Mouse (Mus musculus): ENCODE measurements around the gene Reps2.

Reps2 gene

DNA sequence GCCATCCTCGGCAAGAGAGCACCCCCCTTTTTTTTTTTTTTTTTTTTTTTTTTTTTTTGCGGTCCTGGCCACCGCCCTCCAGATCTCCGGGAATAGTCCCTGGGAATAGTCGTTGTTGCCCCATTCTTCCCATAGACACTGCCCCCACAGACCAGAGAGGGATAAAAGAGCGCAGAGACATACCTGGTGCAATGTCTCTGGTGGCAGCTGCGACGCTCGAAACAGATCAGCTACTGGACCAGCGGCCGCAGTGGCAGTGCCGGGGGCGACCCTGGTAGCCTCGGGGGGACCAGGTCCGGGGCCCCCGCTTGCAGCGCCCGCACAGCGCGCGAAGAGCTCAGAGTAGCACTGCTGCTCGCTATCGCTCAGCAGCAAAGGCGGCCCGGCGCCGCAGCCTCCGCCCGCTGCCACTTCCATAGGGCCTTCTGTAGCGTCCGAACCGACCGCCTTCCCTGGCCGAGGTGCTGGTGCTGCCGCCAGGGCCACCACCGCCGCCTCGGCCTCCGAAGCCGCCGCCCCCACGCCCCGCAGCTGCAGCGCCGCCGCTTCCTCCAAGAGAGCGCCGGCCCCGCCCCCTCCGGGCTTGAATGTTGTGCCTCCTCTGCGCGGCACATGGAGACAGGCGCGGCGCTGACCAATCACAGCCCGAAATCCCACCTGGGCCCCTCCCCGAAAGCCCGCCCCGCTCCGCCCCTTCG, at the start of gene Reps2:
Reps2 (minus strand) TSS at position 559 of the 698 bp plus-strand sequence.
- DNase-seq, result peak; percentile 88

DNA sequence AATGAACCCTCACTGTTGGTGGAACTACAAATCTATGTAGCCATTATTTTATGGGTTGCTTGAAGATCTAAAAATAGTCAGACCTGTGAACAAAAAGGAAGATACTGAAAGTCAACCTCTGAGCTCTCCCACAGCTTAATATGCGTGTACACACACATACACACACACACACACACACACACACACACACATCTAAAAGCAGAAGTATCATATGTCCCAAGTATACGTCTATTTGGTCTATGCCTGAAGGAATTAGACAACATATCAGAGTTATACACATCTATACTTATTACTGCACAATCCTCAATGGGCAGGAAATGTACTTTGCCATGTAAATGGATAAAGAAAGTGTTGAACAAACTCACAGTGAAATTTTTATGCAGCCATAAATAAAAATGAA, 47.8 kb upstream of the Reps2 start:
- no peak for DNase-seq

DNA sequence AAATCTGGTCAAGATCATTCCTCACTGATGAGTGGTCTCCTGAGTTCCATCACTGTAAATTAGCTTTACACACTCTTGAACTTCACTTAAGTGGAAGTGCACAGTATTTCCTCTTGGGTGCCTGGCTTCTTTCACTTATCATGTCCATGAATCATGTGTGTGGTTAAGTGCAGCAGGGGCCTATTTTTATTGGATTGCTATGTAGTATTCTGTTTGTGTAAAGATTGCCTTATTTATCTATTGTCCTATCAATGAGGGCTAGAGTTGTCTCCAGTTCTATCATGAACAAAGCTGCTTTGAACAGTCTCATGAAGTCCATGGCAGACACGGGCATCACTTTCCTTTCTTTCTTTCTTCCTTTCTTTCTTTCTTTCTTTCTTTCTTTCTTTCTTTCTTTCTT, 41.9 kb upstream of the Reps2 start:
- DNase-seq, result no peak

DNA sequence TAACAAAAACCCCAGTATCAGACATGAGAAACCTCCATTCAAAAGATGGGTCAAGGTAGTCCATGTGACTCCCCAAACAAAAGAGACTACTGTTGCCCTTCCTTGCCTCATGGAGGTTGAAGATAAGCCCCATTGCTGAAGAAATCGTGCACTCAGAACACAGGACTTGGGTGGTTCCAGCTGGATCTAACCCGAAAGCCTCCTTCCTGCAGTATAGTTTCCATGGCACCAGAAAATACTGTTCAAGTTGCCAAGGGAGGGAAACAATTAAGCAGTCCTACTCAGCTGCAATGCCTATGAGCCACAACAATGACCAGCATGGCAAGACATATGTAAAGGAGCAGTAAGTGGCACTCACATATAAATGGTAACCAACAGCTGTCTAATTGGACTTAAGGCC, 36.1 kb upstream of the Reps2 start:
- no peak for DNase-seq

DNA sequence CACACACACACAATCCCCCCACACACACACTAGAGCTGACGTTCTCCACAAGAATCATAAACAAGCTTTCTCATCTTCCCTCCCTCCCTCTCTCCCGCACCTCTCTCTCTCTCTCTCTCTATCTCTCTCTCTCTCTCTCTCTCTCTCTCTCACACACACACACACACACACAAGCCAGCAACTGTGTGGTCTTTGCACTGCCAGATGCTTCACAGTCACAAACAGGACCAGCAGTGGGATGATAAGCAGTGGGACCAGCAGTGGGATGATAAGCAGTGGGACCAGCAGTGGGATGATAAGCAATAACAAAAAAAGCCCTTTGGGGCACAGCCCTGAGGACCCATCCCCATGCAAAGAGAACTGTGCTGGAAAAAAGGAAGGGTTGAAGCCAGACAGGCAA, 35.4 kb upstream of the Reps2 start:
- no peak for DNase-seq

DNA sequence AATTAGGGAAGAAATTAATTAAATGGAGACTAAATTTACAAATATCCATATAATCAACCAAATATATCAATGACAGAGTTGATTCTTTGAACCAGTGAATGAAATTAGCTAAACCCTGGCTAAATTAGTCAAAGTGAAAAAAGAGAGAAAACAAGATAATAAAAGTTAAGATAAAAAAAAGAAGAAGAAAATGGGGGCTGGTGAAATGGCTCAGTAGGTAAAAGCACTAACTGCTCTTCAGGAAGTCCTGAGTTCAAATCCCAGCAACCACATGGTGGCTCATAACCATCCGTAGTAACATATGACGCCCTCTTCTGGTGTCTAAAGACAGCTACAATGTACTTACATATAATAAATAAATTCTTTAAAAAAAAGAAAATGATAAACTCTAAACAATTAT, 22.7 kb upstream of the Reps2 start:
- no peak for DNase-seq

DNA sequence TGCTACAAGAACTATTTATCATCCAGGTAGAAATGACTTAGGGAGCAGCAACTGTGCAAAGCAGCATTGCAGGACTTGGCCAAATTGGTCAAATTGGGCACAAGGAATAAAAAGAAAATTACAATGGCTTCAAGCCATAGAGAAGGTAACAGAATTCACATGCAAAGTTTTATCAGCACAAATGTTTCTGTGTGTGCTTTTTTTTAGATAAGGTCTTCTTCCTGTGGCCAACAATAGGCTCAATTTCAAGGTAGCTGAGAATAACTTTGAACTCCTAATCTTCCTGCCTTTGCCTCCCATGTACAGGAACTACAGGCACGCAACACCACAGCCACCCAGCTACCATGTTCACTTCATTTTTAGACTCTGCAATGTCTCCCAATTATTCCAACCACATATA, 16.7 kb upstream of the Reps2 start:
- no peak for DNase-seq

DNA sequence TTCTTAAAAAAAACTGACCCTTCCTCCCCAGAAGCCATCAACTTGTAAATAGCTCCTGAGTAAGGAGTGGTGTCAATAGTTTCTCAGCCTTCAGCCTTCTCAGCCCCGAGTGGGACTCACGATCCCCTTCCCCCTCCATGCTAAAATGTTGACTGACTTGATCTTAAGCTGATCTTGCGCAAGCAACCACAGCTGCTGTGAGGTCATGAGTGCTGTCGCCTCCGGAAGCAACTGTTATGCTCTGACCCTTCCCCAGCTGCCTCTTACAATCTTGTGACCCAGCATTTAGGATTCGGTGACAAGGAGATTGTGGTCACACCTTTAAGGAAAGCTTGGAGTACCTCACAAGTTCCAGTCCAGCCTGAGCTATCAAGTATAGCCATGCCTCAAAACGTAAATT, 10.1 kb upstream of the Reps2 start:
- no peak for DNase-seq

DNA sequence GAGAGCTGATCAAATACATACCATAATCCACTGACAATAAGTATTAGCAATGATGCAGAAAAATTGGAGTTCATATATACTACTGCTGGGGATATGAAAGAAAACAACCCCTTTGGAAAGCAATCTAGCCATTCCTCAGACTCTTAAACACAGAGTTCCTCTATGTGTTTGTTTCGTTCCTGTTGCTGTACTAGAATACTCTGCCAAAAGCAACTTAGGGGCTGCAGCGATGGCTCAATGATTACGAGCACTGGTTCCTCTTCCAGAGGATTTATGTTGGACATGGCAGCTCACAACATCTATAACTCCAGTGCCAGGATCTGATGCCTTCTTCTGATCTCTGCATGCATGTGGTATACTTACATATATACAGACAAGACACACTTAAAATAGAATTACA, 9.0 kb upstream of the Reps2 start:
- no peak for DNase-seq

DNA sequence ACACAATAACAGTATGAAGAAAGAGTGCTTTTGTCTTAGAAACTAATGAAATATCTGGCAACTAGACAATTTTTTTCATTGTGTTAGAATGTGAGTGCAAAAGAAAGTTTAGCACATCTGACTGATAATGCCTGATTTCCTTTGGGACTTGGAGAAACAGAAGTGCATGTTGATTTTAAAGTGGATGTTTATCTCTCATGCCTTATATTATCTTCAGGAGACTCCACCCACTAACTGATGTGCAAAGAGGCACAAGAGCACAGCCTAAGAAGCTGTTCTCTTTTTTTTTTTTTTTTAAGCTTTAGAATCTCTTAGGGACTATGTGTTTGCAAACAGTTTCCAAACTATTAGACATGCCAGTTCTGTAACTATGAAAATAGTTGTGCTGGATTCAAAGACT, 7.7 kb upstream of the Reps2 start:
- DNase-seq, result no peak

DNA sequence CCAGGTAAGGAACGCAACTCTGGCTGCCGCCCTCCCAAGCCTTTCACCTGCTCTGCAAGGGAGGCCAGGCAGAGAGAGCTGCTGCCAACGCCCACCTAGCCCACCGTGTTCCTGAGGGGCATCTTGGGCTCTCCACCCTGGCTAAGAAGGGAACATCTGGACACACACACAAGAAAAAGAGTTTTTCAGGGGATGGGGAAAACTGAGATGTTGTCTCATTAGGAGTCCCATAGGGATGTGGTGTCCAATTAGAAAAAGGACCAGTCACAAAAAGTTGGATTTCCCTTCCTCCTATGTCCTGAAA, 292 bp upstream of the Reps2 start:
- DNase-seq, result no peak

DNA sequence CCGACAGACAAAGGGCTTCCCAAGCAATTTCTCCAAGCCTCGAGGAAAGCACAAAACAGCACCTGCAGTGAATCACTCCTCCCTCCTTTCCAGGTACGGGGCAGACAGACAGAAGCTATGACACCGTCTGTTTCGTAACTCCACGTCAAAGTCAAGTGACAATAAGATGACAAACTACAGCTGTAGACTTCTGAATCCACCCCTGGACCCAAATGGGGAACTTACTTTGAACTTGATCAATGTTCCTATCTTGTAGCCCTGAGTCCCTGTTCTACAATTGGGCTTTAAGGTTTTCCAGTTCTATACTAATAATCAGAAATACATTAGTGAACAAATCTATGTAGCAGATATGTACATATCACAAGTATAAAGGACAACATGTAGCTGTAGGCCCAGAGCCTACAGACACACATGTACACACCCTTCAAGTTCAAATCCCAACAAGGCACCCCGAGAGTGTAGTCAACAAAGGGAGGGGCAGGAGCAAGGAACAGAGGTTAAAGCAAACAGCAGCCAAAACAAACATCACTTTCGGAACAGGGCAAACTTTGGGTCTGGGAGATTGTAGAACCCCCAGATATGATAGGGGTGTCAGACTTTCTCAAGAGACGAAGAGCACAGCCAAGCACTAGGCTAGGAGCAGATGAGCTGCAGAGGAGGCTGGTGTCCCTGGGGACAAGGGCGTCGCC, 903 bp downstream of the Reps2 start:
- no peak for DNase-seq

DNA sequence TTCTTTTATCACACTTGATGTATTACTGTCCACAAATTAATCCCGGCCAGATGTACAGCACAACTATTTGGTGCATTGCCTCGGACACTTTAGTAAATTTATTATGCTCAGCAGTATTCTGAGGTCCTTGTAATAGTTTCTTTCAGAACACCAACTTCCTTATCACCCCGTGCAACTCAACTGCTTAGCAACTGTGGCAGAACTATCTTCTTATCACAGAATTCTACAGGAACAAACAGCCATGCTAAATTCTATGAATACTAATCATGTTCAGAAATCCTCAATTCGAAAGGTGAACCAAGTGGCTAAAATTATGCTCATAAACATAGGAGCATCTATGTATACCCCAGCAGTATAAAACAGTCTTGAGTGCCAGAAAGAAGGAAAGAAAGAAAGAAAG, 1.7 kb downstream of the Reps2 start:
- no peak for DNase-seq

DNA sequence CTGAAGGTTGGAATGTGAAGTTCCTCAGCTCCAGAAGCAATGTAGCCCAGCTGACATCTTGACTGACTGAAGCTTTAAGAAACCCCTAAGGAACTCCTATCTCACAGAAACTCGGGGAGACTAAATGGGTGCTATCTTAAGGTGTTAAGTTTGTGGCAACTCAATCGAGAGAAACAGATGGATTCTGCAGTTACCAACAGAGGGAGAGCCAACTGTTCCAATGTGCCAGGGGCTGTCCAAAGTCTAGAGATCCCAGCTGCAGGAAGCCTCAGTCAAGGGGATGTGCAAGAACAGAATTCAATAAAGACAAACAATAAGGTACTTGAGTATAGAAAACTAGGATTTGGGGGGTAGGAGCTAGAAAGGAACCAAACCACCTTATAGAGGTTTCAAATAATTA, 8.3 kb downstream of the Reps2 start:
- DNase-seq, result no peak

DNA sequence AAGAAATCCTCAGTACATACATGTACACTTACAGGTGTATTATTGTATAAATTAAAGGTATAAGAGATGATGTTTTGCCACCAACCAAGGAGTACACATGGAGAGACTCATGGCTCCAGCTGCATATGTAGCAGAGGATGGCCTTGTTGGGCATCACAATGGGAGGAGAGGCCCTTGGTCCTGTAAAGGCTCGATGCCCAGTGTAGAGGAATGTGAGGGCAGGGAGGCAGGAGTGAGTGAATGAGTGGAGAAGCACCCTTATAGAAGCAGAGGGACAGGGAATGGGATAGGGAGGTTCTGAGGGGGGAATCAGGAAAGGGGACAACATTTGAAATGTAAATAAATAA, 21.4 kb downstream of the Reps2 start:
- no peak for DNase-seq

DNA sequence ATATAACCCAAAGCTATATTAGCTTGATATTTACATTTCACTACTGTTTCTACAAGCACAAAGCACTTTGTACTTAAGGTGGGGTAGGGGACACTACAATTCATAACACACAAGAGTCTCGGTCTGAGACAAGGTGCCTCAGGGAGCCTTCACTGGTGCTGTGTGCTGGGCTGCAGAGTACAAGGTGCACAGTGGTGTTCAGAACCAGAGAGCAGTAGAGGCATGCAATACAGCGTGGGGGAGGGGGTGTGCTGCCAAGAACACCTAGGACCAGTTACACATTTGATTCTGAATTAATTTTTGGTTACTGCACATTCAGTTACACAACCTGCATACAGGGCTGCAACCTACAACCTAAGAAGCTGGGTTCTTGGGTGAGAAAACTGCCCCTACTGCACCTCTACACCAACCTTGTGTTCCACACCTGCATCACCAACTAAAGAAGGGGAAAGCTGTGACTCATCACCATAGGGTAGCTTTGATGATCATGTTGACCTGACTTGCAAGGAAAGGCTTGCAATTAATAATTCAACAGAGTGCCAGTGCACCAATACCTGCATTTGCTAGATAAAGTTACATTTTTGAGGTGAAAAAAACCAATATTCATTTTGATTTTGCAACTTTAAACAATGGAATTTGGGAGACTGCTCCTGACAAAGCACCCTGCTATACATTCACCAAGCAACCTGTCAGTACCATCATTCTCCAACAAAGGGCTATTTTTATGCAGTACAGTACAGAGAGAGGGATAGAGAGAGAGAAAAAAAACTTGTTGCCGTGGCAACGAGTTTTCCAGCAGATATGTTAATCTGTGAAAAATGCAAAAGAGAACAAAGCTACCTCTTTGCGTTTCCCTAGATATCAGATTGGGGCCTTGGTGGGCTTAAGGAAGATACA, 22.0 kb downstream of the Reps2 start:
- DNase-seq, result no peak

DNA sequence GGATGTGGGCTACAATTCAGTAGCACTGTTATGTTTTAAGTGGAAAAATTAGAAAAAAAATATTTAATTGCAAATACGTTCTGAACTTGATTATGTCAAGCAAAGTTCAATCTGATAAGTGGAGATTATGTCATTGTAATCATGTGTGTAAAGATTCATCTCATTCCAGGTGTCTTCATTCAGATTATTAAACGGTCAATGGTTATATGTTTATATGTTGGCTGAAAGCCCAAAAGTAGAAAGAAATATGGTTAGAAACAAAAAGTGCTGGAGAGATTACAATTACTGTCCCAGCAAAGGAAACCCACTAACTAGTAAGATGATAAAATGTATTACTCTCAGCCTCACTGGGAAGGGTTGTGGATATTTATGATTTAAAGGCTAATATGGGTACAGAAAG, 23.7 kb downstream of the Reps2 start:
- DNase-seq, result no peak

DNA sequence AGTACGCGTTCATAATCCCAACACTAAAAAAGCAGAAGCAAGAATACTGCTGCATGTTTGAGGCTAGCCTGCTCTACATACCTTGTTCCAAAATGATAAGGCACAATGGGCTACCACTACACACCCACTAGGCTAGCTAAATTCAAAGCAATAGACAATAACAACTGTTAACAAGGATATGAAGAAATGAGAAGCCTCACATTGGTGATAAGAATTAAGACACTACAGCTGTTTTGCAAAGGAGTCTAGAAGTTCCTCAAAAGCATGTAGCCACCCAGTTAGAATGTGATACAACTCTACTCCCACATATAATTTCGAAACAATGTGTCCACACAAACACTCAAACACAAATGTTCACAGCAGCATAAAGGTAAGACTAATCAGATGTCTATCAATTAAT, 24.9 kb downstream of the Reps2 start:
- no peak for DNase-seq

DNA sequence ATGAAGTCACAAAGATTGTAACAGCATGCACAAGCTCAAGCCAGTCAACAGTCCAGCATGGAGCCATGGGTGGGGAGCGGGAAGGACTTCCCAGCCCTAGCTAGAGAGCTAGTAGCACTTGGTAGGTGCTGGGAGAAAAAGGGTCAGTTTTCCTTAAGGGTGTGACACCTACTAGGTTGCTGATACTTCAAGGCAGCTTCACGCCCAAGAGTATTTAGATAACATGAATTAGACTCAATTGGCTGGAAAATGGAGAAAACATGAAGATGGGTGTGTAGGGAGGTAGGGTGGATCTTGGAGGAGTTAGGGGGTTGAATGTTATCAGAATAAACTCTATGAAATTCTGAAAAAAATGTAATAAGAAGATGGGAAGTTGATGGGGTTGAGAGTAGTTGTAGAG, 37.3 kb downstream of the Reps2 start:
- no peak for DNase-seq

DNA sequence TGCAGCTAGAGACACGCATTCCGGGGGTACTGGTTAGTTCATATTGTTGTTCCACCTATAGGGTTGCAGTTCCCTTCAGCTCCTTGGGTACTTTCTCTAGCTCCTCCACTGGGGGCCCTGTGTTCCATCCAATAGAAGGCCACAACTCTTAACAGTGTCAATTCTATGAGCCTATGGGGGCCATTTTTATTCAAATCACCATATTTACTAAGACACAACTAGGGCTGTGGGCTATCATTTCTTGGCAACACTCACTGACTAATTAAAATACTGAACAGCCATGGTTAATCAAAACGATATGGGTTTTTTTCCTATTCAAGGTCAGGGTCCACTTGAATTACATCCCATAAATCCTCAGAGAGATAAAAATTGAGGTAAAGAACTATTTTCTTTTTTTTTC, 43.8 kb downstream of the Reps2 start:
- DNase-seq, result no peak

DNA sequence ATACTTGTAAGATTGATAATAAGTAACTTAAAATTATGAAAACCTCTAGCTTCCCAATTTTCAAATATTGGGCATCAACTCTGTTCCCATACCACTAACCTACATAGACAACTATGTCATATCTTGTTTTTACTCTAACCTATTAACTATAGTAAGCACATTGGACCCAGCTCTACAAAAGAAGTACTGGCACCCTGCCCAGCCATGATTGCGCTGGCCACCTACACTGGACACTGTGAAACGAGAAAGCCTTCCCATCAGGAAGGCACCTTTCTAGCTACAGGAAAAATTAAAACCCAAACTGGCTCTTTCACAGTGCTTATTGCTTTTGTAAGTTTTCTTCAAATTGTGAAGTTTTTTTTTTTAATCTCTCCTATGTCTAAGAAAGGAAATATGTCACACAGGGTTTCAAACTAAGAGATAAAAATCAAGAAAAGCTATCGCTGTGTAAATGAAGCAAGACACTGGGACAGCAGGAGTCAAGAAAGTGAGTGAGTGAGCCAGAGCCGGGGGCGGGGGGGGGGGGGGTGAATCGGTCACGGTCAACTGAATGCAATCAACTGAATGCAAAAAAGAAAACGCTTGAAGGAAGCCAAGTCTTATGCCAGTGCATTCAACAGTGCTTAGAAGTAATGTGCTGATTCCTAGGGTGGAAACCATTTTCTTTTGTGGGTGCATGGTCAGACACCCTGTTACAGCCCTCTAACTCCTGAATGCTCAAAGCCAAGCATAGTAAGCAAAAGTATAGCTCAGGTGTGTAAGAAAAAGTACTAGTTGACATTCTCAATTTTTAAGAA, 52.2 kb downstream of the Reps2 start:
- peak; percentile 65 for DNase-seq

DNA sequence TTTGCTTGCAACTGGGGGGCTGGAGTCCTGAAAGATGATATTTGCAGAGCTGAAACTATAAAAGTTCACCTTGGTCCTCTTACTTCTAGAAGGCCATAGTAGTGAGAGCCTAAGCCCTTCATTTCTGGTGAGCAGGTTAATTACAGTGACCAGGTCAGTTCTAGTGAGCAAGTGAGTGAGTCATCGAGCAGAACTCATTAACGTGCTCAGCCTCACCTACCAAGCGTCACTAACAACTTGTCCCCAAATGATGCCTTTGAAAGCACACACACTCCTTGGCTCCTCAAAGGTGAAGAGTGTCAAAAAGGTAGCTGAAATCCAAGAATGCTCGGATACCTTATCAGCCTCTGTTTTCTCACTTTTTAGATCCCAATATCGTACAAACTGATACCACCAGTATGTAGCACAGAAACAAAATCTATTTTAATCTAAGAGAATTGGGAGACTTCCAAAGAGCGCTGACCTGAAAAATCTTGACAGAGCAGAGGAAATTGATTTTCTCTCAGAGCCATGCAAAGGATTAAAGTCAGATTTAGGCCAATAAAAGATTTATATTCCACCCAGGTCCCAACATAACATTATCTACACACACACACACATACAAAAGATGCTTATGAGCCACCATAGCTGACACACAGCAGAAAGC, 53.2 kb downstream of the Reps2 start:
- no peak for DNase-seq
